Mouse (Mus musculus): ENCODE data around the gene Primpol. TPM values are rescaled to one million over a fixed set of nuclear protein-coding genes. Genes with fewer than 3 reads are reported as not detected.

The Primpol gene
- total and polyA plus RNA-seq, 3 experiments, result 7.1 to 11.6 TPM; not detected in 1

GRCm38 (mm10) chr8:46651872-46652271 is 34.9 kb upstream of the Primpol start (continued):
- TF ChIP-seq TCF12 (IDR thresholded peaks at IDR 0.05; ENCODE audit: low read depth, low read length) (0 out of 2 replicates have a peak, but pooled peaks have one; percentile 6), SIN3A (IDR thresholded peaks at IDR 0.05; ENCODE audit: low read length) (peak; percentile 42; the same call in 1 of the 2 replicates), CTCF (IDR thresholded peaks at IDR 0.05 in 2 of 3, conservative IDR thresholded peaks at IDR 0.05 in 1 of 3; ENCODE audit: control insufficient read depth in 1 of 3, insufficient read depth in 1 of 3, low read depth in 2 of 3, low read length in 3 of 3, poor library complexity in 1 of 3, severe bottlenecking in 1 of 3) (no peak), BHLHE40 (IDR thresholded peaks at IDR 0.05; ENCODE audit: borderline replicate concordance, low read depth, low read length) (peak; percentile 73; the same call in 1 of the 2 replicates), CHD1 (IDR thresholded peaks at IDR 0.05; ENCODE audit: low read depth, low read length) (no peak), USF2 (IDR thresholded peaks at IDR 0.05; ENCODE audit: borderline replicate concordance in 1 of 2, insufficient read depth in 1 of 2, low read depth in 1 of 2, low read length in 2 of 2) (0 out of 4 replicates have a peak, but pooled peaks of 1 of the 2 experiments have one; percentile 42), NRF1 (IDR thresholded peaks at IDR 0.05; ENCODE audit: insufficient read depth, low read depth, low read length, poor library complexity, severe bottlenecking) (no peak), ZNF384 (IDR thresholded peaks at IDR 0.05; ENCODE audit: low read depth, low read length) (no peak), MAZ (IDR thresholded peaks at IDR 0.05; ENCODE audit: low read depth, low read length) (no peak), NELFE (IDR thresholded peaks at IDR 0.05; ENCODE audit: low read depth, low read length) (no peak; the same call in 1 of the 2 replicates)

- DNase-seq (ENCODE audit: low read depth, low spot score), result no peak
- Histone ChIP-seq H3K4me3 (ENCODE audit: control insufficient read depth in 1 of 2, insufficient read depth in 1 of 2, low read depth in 2 of 2, low read length in 2 of 2) (no peak overlapping the region), H3K4me1 (ENCODE audit: control insufficient read depth in 1 of 2, insufficient read depth in 2 of 2, low read length in 2 of 2) (peaks cover 6 to 15% of the 10 kb centered on the region in 2 experiments; a peak in 3 of 4 replicates), H3K27me3 (ENCODE audit: control insufficient read depth in 1 of 2, insufficient read depth in 2 of 2, low read length in 2 of 2) (no peaks in the 10 kb centered on the region), H3K36me3 (ENCODE audit: control insufficient read depth in 1 of 2, insufficient read depth in 2 of 2, low read length in 2 of 2) (peaks cover 0 to 14% of the 10 kb centered on the region in 2 experiments; a peak in 2 of 4 replicates), H3K79me2 (ENCODE audit: control insufficient read depth, insufficient read depth, low read length, poor library complexity) (no peaks in the 10 kb centered on the region), H3K9ac (ENCODE audit: control insufficient read depth, low read depth, low read length, poor library complexity, severe bottlenecking) (no peak overlapping the region), H3K9me3 (replicated peaks; ENCODE audit: insufficient read depth, low read length) (no peaks in the 10 kb centered on the region), H3K27ac (ENCODE audit: control insufficient read depth, low read depth, low read length) (no peak overlapping the region)
- TF ChIP-seq ZNF384 (IDR thresholded peaks at IDR 0.05; ENCODE audit: low read depth, low read length) (peak; percentile 30; the same call in 1 of the 2 replicates), ETS1 (IDR thresholded peaks at IDR 0.05; ENCODE audit: low read depth, low read length) (no peak), UBTF (IDR thresholded peaks at IDR 0.05; ENCODE audit: borderline replicate concordance, insufficient read depth, low read depth, low read length) (no peak)
Measured at GRCm38 (mm10) chr8:46648421-46648820, 31.4 kb upstream of the Primpol start.

- H3K79me2 ChIP-seq (ENCODE audit: control insufficient read depth, insufficient read depth, low read length, poor library complexity), result no peaks in the 10 kb centered on the region
- no peak overlapping the region for H3K4me3 ChIP-seq (ENCODE audit: control insufficient read depth in 1 of 2, insufficient read depth in 1 of 2, low read depth in 2 of 2, low read length in 2 of 2)
- TF ChIP-seq BHLHE40 (IDR thresholded peaks at IDR 0.05; ENCODE audit: borderline replicate concordance, low read depth, low read length), result 0 out of 2 replicates have a peak, but pooled peaks have one; percentile 26
- TF ChIP-seq ELF1 (IDR thresholded peaks at IDR 0.05; ENCODE audit: low read depth, low read length), result no peak
- TF ChIP-seq RCOR1 (IDR thresholded peaks at IDR 0.05; ENCODE audit: low read depth, low read length), result 0 out of 2 replicates have a peak, but pooled peaks have one; percentile 21
- peaks cover 5 to 28% of the 10 kb centered on the region in 2 experiments for H3K36me3 ChIP-seq (ENCODE audit: control insufficient read depth in 1 of 2, insufficient read depth in 2 of 2, low read length in 2 of 2)
- H3K9me3 ChIP-seq (replicated peaks; ENCODE audit: insufficient read depth, low read length), result no peaks in the 10 kb centered on the region
- H3K27me3 ChIP-seq (ENCODE audit: control insufficient read depth in 1 of 2, insufficient read depth in 2 of 2, low read length in 2 of 2), result no peaks in the 10 kb centered on the region
- DNase-seq (ENCODE audit: low read depth, low spot score), result no peak
- no peak overlapping the region for H3K27ac ChIP-seq (ENCODE audit: control insufficient read depth, low read depth, low read length)
- H3K4me1 ChIP-seq (ENCODE audit: control insufficient read depth in 1 of 2, insufficient read depth in 2 of 2, low read length in 2 of 2), result peaks cover 3 to 7% of the 10 kb centered on the region in 2 experiments
- H3K9ac ChIP-seq (ENCODE audit: control insufficient read depth, low read depth, low read length, poor library complexity, severe bottlenecking), result no peak overlapping the region
Measured at GRCm38 (mm10) chr8:46641272-46641671, 24.3 kb upstream of the Primpol start.
